ENCODE assay signal across 37 mouse cellular contexts in the genomic region with DNA sequence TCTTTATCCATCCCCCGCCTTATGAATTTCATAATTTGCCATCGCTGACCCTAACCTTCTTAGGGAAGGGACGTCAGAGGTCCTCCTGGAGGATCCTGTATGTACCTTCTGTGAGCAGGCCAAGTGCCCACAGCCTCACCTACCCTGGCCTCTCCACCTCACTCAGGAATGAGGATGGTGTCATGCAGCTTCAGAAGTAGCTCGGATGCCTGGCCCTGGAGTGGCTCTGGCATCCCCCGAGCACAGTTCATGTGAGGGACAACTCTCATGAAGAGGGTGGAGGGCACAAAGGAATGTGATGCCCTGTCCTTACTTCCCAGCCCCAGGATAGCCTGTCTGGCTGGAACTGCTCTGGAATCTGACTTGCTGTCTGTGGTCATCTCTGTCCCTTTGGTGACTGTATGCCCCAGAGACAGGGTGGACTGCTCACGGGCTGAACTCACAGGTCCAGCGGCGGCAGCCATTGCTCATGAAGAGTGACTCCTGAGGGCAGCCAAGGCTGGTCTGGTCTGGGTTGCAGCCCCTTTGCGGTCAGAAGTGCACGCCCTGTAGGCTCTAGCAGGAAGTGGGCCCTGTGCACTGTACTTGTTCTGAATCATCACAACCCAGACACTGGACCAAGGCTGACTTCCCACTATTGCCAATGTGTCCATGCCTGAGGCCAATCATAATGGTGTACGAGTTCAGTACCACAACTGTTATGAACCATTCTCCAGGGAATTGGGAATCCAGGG. TPM values are rescaled to one million over a fixed set of nuclear protein-coding genes. Genes with fewer than 3 reads are reported as not detected.
DNase-seq lines count a peak whose midpoint lies in the region; ATAC-seq and TF ChIP-seq lines count a peak whose summit lies in the region.
"Had no signal": no experiment of that assay in that cellular context is flagged by ENCODE, and none has a peak within 500 bp of the region (broad histone marks: within the 10 kb centered on the region; RNA-seq: fewer than 3 reads in every experiment).

No protein-coding gene starts in this region.

- H3K9ac ChIP-seq in lung, embryonic 16.5 days (ENCODE audit: low read length) = no peak overlapping the region
- no peak overlapping the region for H3K9ac ChIP-seq in stomach, postnatal 0 days (ENCODE audit: low read length)
- H3K9ac ChIP-seq: forebrain, embryonic 13.5 days; hindbrain, embryonic 15.5 days; limb, embryonic 13.5 days had no signal

- no peak overlapping the region for H3ac ChIP-seq in C2C12 (ENCODE audit: control insufficient read depth, insufficient read length, low read depth)

- 66% methylated on average over 11 of the region's 11 CpGs for WGBS in lung, embryonic 16.5 days
- WGBS in lung, adult 2 months = 67% methylated on average over 11 of the region's 11 CpGs
- 79% methylated on average over 11 of the region's 11 CpGs for WGBS in stomach, postnatal 0 days
- 89% methylated on average over 11 of the region's 11 CpGs for WGBS in midbrain, embryonic 10.5 days

- peaks cover 15% of the 10 kb centered on the region for H3K4me1 ChIP-seq in lung, embryonic 16.5 days (replicated peaks; ENCODE audit: control insufficient read depth, insufficient read depth, low read length)
- H3K4me1 ChIP-seq in lung, adult 2 months (ENCODE audit: control insufficient read depth, insufficient read depth, low read length) = no peaks in the 10 kb centered on the region
- no peaks in the 10 kb centered on the region for H3K4me1 ChIP-seq in stomach, postnatal 0 days (replicated peaks; ENCODE audit: control insufficient read depth, insufficient read depth)
- peaks cover 11% of the 10 kb centered on the region for H3K4me1 ChIP-seq in midbrain, embryonic 10.5 days
- H3K4me1 ChIP-seq: hindbrain, embryonic 15.5 days; limb, embryonic 13.5 days had no signal

- TF ChIP-seq CTCF in lung, adult 2 months (IDR thresholded peaks at IDR 0.05; ENCODE audit: insufficient read depth, low read length) = no peak
- no peak for TF ChIP-seq CTCF in C2C12 (IDR thresholded peaks at IDR 0.05; ENCODE audit: control insufficient read depth, insufficient read depth, insufficient read length)
- no peak for TF ChIP-seq CTCF in stomach, postnatal 0 days (IDR thresholded peaks at IDR 0.05; ENCODE audit: low read depth)

- no peaks in the 10 kb centered on the region for H3K79me2 ChIP-seq in C2C12 (ENCODE audit: control insufficient read depth, insufficient read depth)

- no peak for TF ChIP-seq EP300 in stomach, postnatal 0 days (optimal IDR thresholded peaks at IDR 0.05)

- H3K27me3 ChIP-seq in lung, embryonic 16.5 days (ENCODE audit: control insufficient read depth, insufficient read depth, low read depth, low read length) = no peaks in the 10 kb centered on the region
- H3K27me3 ChIP-seq in C2C12 (ENCODE audit: control insufficient read depth, insufficient read depth, insufficient read length) = no peaks in the 10 kb centered on the region
- H3K27me3 ChIP-seq in stomach, postnatal 0 days (ENCODE audit: control insufficient read depth, insufficient read depth, low read length) = no peaks in the 10 kb centered on the region
- no peaks in the 10 kb centered on the region for H3K27me3 ChIP-seq in midbrain, embryonic 10.5 days (ENCODE audit: low read depth, poor library complexity, severe bottlenecking)
- H3K27me3 ChIP-seq: forebrain, embryonic 13.5 days; hindbrain, embryonic 15.5 days; limb, embryonic 13.5 days had no signal

- H3K27ac ChIP-seq in lung, embryonic 16.5 days (ENCODE audit: low read length) = no peak overlapping the region
- H3K27ac ChIP-seq in stomach, postnatal 0 days (replicated peaks) = 0 out of 2 replicates have a peak overlapping the region, but pooled peaks have one; percentile 18
- H3K27ac ChIP-seq in midbrain, embryonic 10.5 days (replicated peaks) = no peak overlapping the region
- H3K27ac ChIP-seq: forebrain, embryonic 13.5 days; hindbrain, embryonic 10.5 days; hindbrain, embryonic 15.5 days; limb, embryonic 13.5 days had no signal

- ATAC-seq in lung, embryonic 16.5 days (ENCODE audit: low read depth) = peak; percentile 29
- peak; percentile 48 for ATAC-seq in granulocyte monocyte progenitor cell, adult 5-6 weeks (replicated peaks; ENCODE audit: poor library complexity, severe bottlenecking)
- no peak for ATAC-seq in stomach, postnatal 0 days (ENCODE audit: low FRiP score, low TSS enrichment)
- ATAC-seq: CD4-positive, CD25-positive, alpha-beta regulatory T cell, adult 4 months; forebrain, embryonic 13.5 days; inflammation-experienced regulatory T-cells, adult 6 months had no signal

- H3K4me2 ChIP-seq in lung, embryonic 16.5 days (ENCODE audit: low read depth, low read length) = no peak overlapping the region
- H3K4me2 ChIP-seq in stomach, postnatal 0 days (replicated peaks; ENCODE audit: low read depth) = no peak overlapping the region
- H3K4me2 ChIP-seq: forebrain, embryonic 13.5 days; hindbrain, embryonic 15.5 days; limb, embryonic 13.5 days; liver, embryonic 11.5 days had no signal

- H3K79me3 ChIP-seq in C2C12 (ENCODE audit: low read depth) = no peaks in the 10 kb centered on the region

- no peak for DNase-seq in lung, adult 2 months
- no peak for DNase-seq in stomach, postnatal 0 days (ENCODE audit: low spot score)
- no peak for DNase-seq in layer of hippocampus, adult 9-10 months (ENCODE audit: low spot score)
- no peak for DNase-seq in midbrain, embryonic 10.5 days (ENCODE audit: low spot score)
- DNase-seq: adrenal gland, postnatal 10 days; cerebellum, adult 11 months; cerebellum, adult 9-10 months; cerebellum, postnatal 36 days; gastrocnemius, postnatal 10 days; heart, postnatal 14 days; kidney, adult 11 months; kidney, postnatal 25 days; midbrain, embryonic 14.5 days; right cerebral cortex, postnatal 25 days; spleen, adult 18-20 months; thymus, adult 2 months; thymus, postnatal 4 days had no signal

- H3K4me3 ChIP-seq in lung, embryonic 16.5 days (ENCODE audit: low read length) = no peak overlapping the region
- no peak overlapping the region for H3K4me3 ChIP-seq in lung, adult 2 months (replicated peaks; ENCODE audit: extremely low read depth, low read depth, low read length)
- no peak overlapping the region for H3K4me3 ChIP-seq in C2C12 (ENCODE audit: insufficient read depth, poor library complexity, severe bottlenecking)
- H3K4me3 ChIP-seq in stomach, postnatal 0 days (ENCODE audit: low read depth, low read length) = no peak overlapping the region
- no peak overlapping the region for H3K4me3 ChIP-seq in midbrain, embryonic 10.5 days
- H3K4me3 ChIP-seq: forebrain, embryonic 13.5 days; hindbrain, embryonic 10.5 days; hindbrain, embryonic 15.5 days; limb, embryonic 13.5 days had no signal

- no peaks in the 10 kb centered on the region for H3K9me3 ChIP-seq in lung, embryonic 16.5 days (ENCODE audit: control insufficient read depth, low read length)
- no peaks in the 10 kb centered on the region for H3K9me3 ChIP-seq in stomach, postnatal 0 days (ENCODE audit: control insufficient read depth, low read length)
- no peaks in the 10 kb centered on the region for H3K9me3 ChIP-seq in midbrain, embryonic 10.5 days (replicated peaks)
- H3K9me3 ChIP-seq: forebrain, embryonic 13.5 days; hindbrain, embryonic 10.5 days; hindbrain, embryonic 15.5 days; limb, embryonic 13.5 days had no signal

- no peaks in the 10 kb centered on the region for H3K36me3 ChIP-seq in lung, embryonic 16.5 days (ENCODE audit: control insufficient read depth, insufficient read depth, low read length)
- no peaks in the 10 kb centered on the region for H3K36me3 ChIP-seq in C2C12 (ENCODE audit: control insufficient read depth, insufficient read depth)
- no peaks in the 10 kb centered on the region for H3K36me3 ChIP-seq in stomach, postnatal 0 days (ENCODE audit: control insufficient read depth, insufficient read depth, low read length)
- H3K36me3 ChIP-seq in midbrain, embryonic 10.5 days = no peaks in the 10 kb centered on the region
- H3K36me3 ChIP-seq: hindbrain, embryonic 10.5 days; hindbrain, embryonic 15.5 days; limb, embryonic 13.5 days had no signal

- no peak for TF ChIP-seq POLR2A in lung, adult 2 months (IDR thresholded peaks at IDR 0.05; ENCODE audit: borderline replicate concordance, extremely low read depth, low read depth, low read length)

TF ChIP-seq in C2C12, 6 proteins besides CTCF, POLR2A, EP300 and RAD21 (continues in another document):
- TF ChIP-seq MAX (IDR thresholded peaks at IDR 0.05) (peak; percentile 23), MYOG (IDR thresholded peaks at IDR 0.05; ENCODE audit: control insufficient read depth, extremely low read depth, insufficient read length) (no peak), FOSL1 (IDR thresholded peaks at IDR 0.05; ENCODE audit: insufficient read depth, low read length, poor library complexity, severe bottlenecking) (no peak), CEBPB (IDR thresholded peaks at IDR 0.05; ENCODE audit: low read depth) (no peak), USF1 (IDR thresholded peaks at IDR 0.05; ENCODE audit: low read depth) (no peak)

RNA-seq across cellular contexts. Expression of gene Crocc2, which starts 2.0 kb away (rescaled TPM):
- 4.9 and 5.1 TPM in 2 replicates for polyA plus RNA-seq in lung, embryonic 16.5 days (2015; fragmentation: Nextera tagmentation; extraction: Ambion mirVana)
- polyA plus RNA-seq in lung, adult 2 months (2012; rRNA removed) = 2.2 and 2.8 TPM in 2 replicates
- polyA plus RNA-seq in C2C12 (2012; fragmentation: generic; extraction: Trizol) = 0.01 TPM
- not detected in 2 replicates for total RNA-seq in granulocyte monocyte progenitor cell, adult 5-6 weeks (2014; fragmentation: Nextera tagmentation)
- total RNA-seq in granulocyte monocyte progenitor cell, adult 5-6 weeks (2017) = not detected in 2 replicates
- polyA plus RNA-seq in stomach, postnatal 0 days (2015; fragmentation: Nextera tagmentation; extraction: Ambion mirVana) = 0.04 and 0.06 TPM in 2 replicates
- 0.02 and 0.07 TPM in 2 replicates for polyA plus RNA-seq in midbrain, embryonic 10.5 days (2016; fragmentation: Nextera tagmentation; extraction: Ambion mirVana)
- total RNA-seq: megakaryocyte-erythroid progenitor cell, adult 5-6 weeks; neutrophil, adult 5-6 weeks had no signal
- polyA plus RNA-seq: CD4-positive, CD25-positive, alpha-beta regulatory T cell, adult 4 months; inflammation-experienced regulatory T-cells, adult 6 months had no signal

RNA-seq across cellular contexts. Expression of gene 2310007B03Rik, which starts 5.8 kb away (rescaled TPM):
- polyA plus RNA-seq in lung, embryonic 16.5 days (2015; fragmentation: Nextera tagmentation; extraction: Ambion mirVana) = 23.0 and 26.0 TPM in 2 replicates
- 72.6 and 75.8 TPM in 2 replicates for polyA plus RNA-seq in lung, adult 2 months (2012; rRNA removed)
- 0.09 TPM for polyA plus RNA-seq in C2C12 (2012; fragmentation: generic; extraction: Trizol)
- not detected in 2 replicates for total RNA-seq in granulocyte monocyte progenitor cell, adult 5-6 weeks (2014; fragmentation: Nextera tagmentation)
- not detected in 2 replicates for total RNA-seq in granulocyte monocyte progenitor cell, adult 5-6 weeks (2017)
- 27.8 and 34.3 TPM in 2 replicates for polyA plus RNA-seq in stomach, postnatal 0 days (2015; fragmentation: Nextera tagmentation; extraction: Ambion mirVana)
- 0.47 and 0.62 TPM in 2 replicates for polyA plus RNA-seq in midbrain, embryonic 10.5 days (2016; fragmentation: Nextera tagmentation; extraction: Ambion mirVana)
- total RNA-seq: adrenal gland, postnatal 10 days; gastrocnemius, postnatal 10 days; heart, postnatal 14 days; layer of hippocampus, adult 18-20 months; layer of hippocampus, postnatal 14 days; megakaryocyte-erythroid progenitor cell, adult 5-6 weeks had no signal
- polyA plus RNA-seq: CD4-positive, CD25-positive, alpha-beta regulatory T cell, adult 4 months; inflammation-experienced regulatory T-cells, adult 6 months; midbrain, embryonic 14.5 days had no signal

RNA-seq across cellular contexts. Expression of gene Agxt, which starts 31.5 kb away (rescaled TPM):
- polyA plus RNA-seq in lung, embryonic 16.5 days (2015; fragmentation: Nextera tagmentation; extraction: Ambion mirVana) = 0.24 TPM in 1 of 2 replicates, not detected in the other
- polyA plus RNA-seq in lung, adult 2 months (2012; rRNA removed) = not detected in 2 replicates
- polyA plus RNA-seq in C2C12 (2012; fragmentation: generic; extraction: Trizol) = not detected
- total RNA-seq in granulocyte monocyte progenitor cell, adult 5-6 weeks (2014; fragmentation: Nextera tagmentation) = not detected in 2 replicates
- not detected in 2 replicates for total RNA-seq in granulocyte monocyte progenitor cell, adult 5-6 weeks (2017)
- 0.48 and 0.55 TPM in 2 replicates for polyA plus RNA-seq in stomach, postnatal 0 days (2015; fragmentation: Nextera tagmentation; extraction: Ambion mirVana)
- not detected in 2 replicates for polyA plus RNA-seq in midbrain, embryonic 10.5 days (2016; fragmentation: Nextera tagmentation; extraction: Ambion mirVana)
- total RNA-seq: heart, postnatal 14 days; layer of hippocampus, adult 18-20 months; layer of hippocampus, postnatal 14 days; left cerebral cortex, adult 8-10 months; megakaryocyte-erythroid progenitor cell, adult 5-6 weeks; neutrophil, adult 5-6 weeks had no signal
- polyA plus RNA-seq: CD4-positive, CD25-positive, alpha-beta regulatory T cell, adult 4 months; embryonic facial prominence, embryonic 11.5 days; forebrain, embryonic 13.5 days; gonadal fat pad, adult 2 months; heart, embryonic 14.5 days; hindbrain, embryonic 10.5 days; hindbrain, embryonic 15.5 days; inflammation-experienced regulatory T-cells, adult 6 months; kidney, embryonic 14.5 days; limb, embryonic 13.5 days; midbrain, embryonic 14.5 days; neural tube, embryonic 11.5 days had no signal

Comparison
In these comparisons a context has a peak if more than half of its experiments do, and no peak if none do; other contexts are left out.
1. RNA of gene 2310007B03Rik, which starts 5.8 kb away (polyA plus RNA-seq): 72.6 to 75.8 TPM in lung, adult 2 months, 27.8 to 34.3 TPM in stomach, postnatal 0 days and 23.0 to 26.0 TPM in lung, embryonic 16.5 days; 0.47 to 0.62 TPM in midbrain, embryonic 10.5 days and 0.09 TPM in C2C12 (single experiment); every median in the first group is over 10 times any median in the second.